Mouse (Mus musculus) left cerebral cortex, adult 6 months (tissue): ENCODE data around the gene Rhox3g. TPM values are rescaled to one million over a fixed set of nuclear protein-coding genes. Genes with fewer than 3 reads are reported as not detected.

Source experiments
- long read RNA-seq, 2 experiments: library from polyadenylated mRNA; unstranded; transcript quantifications; one replicate each; pipeline ENCODE4 v2.0.0; 2019 to 2020
- polyA plus RNA-seq: library from polyadenylated mRNA; unstranded; fragments of <200 nt; fragmentation: Nextera tagmentation; gene quantifications from 2 replicates; pipeline ENCODE4 v1.2.3, GENCODE M21; 2021

Gene Rhox3g
- not detected in 2 replicates for polyA plus RNA-seq
- long read RNA-seq, experiment 1, result 0 reads
- long read RNA-seq, experiment 2, result 0 reads

GRCm38 (mm10) chrX:37628512-37628911 lies at the start of gene Rhox3g:
TSS of gene Rhox3g (minus strand) at chrX:37628612.

GRCm38 (mm10) chrX:37673177-37673576 lies 44.8 kb upstream of the Rhox3g start, which contains the start of gene Rhox2h:
TSS of gene Rhox2h (minus strand) at chrX:37673277.

GRCm38 (mm10) chrX:37668664-37669063 lies 40.3 kb upstream of the Rhox3g start, which contains the start of gene Rhox3h:
TSS of gene Rhox3h (minus strand) at chrX:37668764.

GRCm38 (mm10) chrX:37651227-37651626 lies 22.8 kb upstream of the Rhox3g start, which contains the start of gene Rhox4g:
TSS of gene Rhox4g (minus strand) at chrX:37651327.

GRCm38 (mm10) chrX:37643370-37643769 lies 15.0 kb upstream of the Rhox3g start, which contains the start of gene Rhox2g:
TSS of gene Rhox2g (minus strand) at chrX:37643470.

GRCm38 (mm10) chrX:37607604-37608003 lies 20.8 kb downstream of the Rhox3g start, which contains the start of gene Rhox4f:
TSS of gene Rhox4f (minus strand) at chrX:37607704.

GRCm38 (mm10) chrX:37580692-37581091 lies 47.7 kb downstream of the Rhox3g start, which contains the start of gene Rhox3f:
TSS of gene Rhox3f (plus strand) at chrX:37580992.

Other genes with a start within 250 kb of the Rhox3g start
- not detected in 2 replicates for gene Rhox3a2, start 248.6 kb downstream of the Rhox3g start, polyA plus RNA-seq
- gene Rhox4a2, start 237.8 kb downstream of the Rhox3g start, polyA plus RNA-seq, result not detected in 2 replicates
- not detected in 2 replicates for gene Rhox2b, start 216.5 kb downstream of the Rhox3g start, polyA plus RNA-seq
- not detected in 2 replicates for gene Rhox4b, start 196.1 kb downstream of the Rhox3g start, polyA plus RNA-seq
- not detected in 2 replicates for gene Rhox2c, start 174.9 kb downstream of the Rhox3g start, polyA plus RNA-seq
- not detected in 2 replicates for gene Rhox3c, start 170.0 kb downstream of the Rhox3g start, polyA plus RNA-seq
- not detected in 2 replicates for gene Rhox4c, start 148.3 kb downstream of the Rhox3g start, polyA plus RNA-seq
- gene Rhox2d, start 135.2 kb downstream of the Rhox3g start, polyA plus RNA-seq, result not detected in 2 replicates
- not detected in 2 replicates for gene Rhox4d, start 114.3 kb downstream of the Rhox3g start, polyA plus RNA-seq
- gene Rhox2e, start 98.2 kb downstream of the Rhox3g start, polyA plus RNA-seq, result not detected in 2 replicates
- not detected in 2 replicates for gene Rhox3e, start 86.6 kb downstream of the Rhox3g start, polyA plus RNA-seq
- gene Rhox4e, start 71.2 kb downstream of the Rhox3g start, polyA plus RNA-seq, result not detected in 2 replicates
- gene Rhox2f, start 57.2 kb downstream of the Rhox3g start, polyA plus RNA-seq, result not detected in 2 replicates
- not detected in 2 replicates for gene Rhox3f, start 47.6 kb downstream of the Rhox3g start, polyA plus RNA-seq
- gene Rhox4f, start 20.9 kb downstream of the Rhox3g start, polyA plus RNA-seq, result not detected in 2 replicates
- not detected in 2 replicates for gene Rhox2g, start 14.9 kb upstream of the Rhox3g start, polyA plus RNA-seq
- gene Rhox4g, start 22.7 kb upstream of the Rhox3g start, polyA plus RNA-seq, result not detected in 2 replicates
- gene Rhox3h, start 40.2 kb upstream of the Rhox3g start, polyA plus RNA-seq, result not detected in 2 replicates
- not detected in 2 replicates for gene Rhox2h, start 44.7 kb upstream of the Rhox3g start, polyA plus RNA-seq
- gene Rhox5, start 176.2 kb upstream of the Rhox3g start, polyA plus RNA-seq, result 0.28 TPM in 1 of 2 replicates, not detected in the other
- not detected in 2 replicates for gene Rhox6, start 198.3 kb upstream of the Rhox3g start, polyA plus RNA-seq
- gene Rhox7a, start 203.1 kb upstream of the Rhox3g start, polyA plus RNA-seq, result not detected in 2 replicates